Mouse (Mus musculus) liver, embryonic 14.5 days (tissue): ENCODE data around the gene Il27. TPM values are rescaled to one million over a fixed set of nuclear protein-coding genes. Genes with fewer than 3 reads are reported as not detected.

Experiments used
- ATAC-seq: fragments of 200-750 bp; cut with Nextera tagmentation; 2 replicates; pipeline ENCODE4 v1.8.0; 2017; ENCODE audit warnings: moderate number of reproducible peaks, mild to moderate bottlenecking, moderate library complexity; ENCODE audit not compliant: insufficient read depth
- DNase-seq, 3 experiments: peaks; one replicate each; pipeline ENCODE4 v3.0.0-alpha.2; 2012 to 2013; ENCODE audit warnings: low read depth in 3 of 3, low spot score in 3 of 3
- H3K27ac ChIP-seq: fragments of 300-500 bp; sonication (generic); 2 replicates; pipeline ENCODE4 v1.5.1; 2014; ENCODE audit warnings: moderate library complexity, mild to moderate bottlenecking, control low read depth, inconsistent platforms
- H3K27me3 ChIP-seq: fragments of 300-500 bp; sonication (generic); 2 replicates; pipeline ENCODE4 v1.6.1; 2014; ENCODE audit warnings: mild to moderate bottlenecking, low read length, moderate library complexity; ENCODE audit not compliant: control insufficient read depth, insufficient read depth
- H3K36me3 ChIP-seq: fragments of 300-500 bp; sonication (generic); replicated peaks from 2 replicates; pipeline ENCODE4 v1.6.1; 2014; ENCODE audit warnings: low read depth; ENCODE audit not compliant: control insufficient read depth, insufficient read depth
- H3K4me1 ChIP-seq, 2 experiments: fragments of 200-500 bp in 1 of 2; fragments of 300-500 bp in 1 of 2; sonication (generic) in 1 of 2; replicated peaks; 2 replicates each; pipeline ENCODE4 v1.6.1; 2012 to 2014; ENCODE audit warnings: antibody characterized with exemption in 1 of 2, inconsistent platforms in 1 of 2, low read length in 1 of 2; ENCODE audit not compliant: control insufficient read depth in 2 of 2, insufficient read depth in 2 of 2
- H3K4me2 ChIP-seq: fragments of 300-500 bp; sonication (generic); 2 replicates; pipeline ENCODE4 v1.6.1; 2014; ENCODE audit warnings: low read depth, mild to moderate bottlenecking, control low read depth, moderate library complexity
- H3K4me3 ChIP-seq, 2 experiments: fragments of 200-500 bp in 1 of 2; fragments of 300-500 bp in 1 of 2; sonication (generic) in 1 of 2; 2 replicates each; pipeline ENCODE4 v1.5.1; 2012 to 2014; ENCODE audit warnings: low read depth in 2 of 2, low read length in 2 of 2, mild to moderate bottlenecking in 2 of 2, control low read depth in 1 of 2, inconsistent platforms in 1 of 2, moderate library complexity in 1 of 2; ENCODE audit not compliant: insufficient read depth in 1 of 2
- H3K9ac ChIP-seq: fragments of 300-500 bp; sonication (generic); replicated peaks from 2 replicates; pipeline ENCODE4 v1.6.1; 2014; ENCODE audit warnings: mild to moderate bottlenecking, control low read depth, moderate library complexity
- H3K9me3 ChIP-seq: fragments of 300-500 bp; sonication (generic); 2 replicates; pipeline ENCODE4 v1.6.1; 2016; ENCODE audit warnings: low read length, mixed read lengths; ENCODE audit not compliant: control insufficient read depth
- CTCF ChIP-seq: IDR thresholded peaks from 2 replicates; pipeline ENCODE4 v1.5.1; 2016; ENCODE audit warnings: antibody characterized with exemption, low read depth, control low read depth
- EP300 ChIP-seq: IDR thresholded peaks from 2 replicates; pipeline ENCODE4 v1.6.1; 2016; ENCODE audit warnings: antibody characterized with exemption, low read depth
- WGBS: fragments of 180-500 bp; shearing (Covaris S2); extraction: QIAGEN DNeasy Blood & Tissue Kit; methylation state at CpG from one replicate; pipeline ENCODE4 v1.1.7; 2014; ENCODE audit not compliant: insufficient replicate concordance; 5-methylcytosine and 5-hydroxymethylcytosine counted together
- polyA plus RNA-seq, 2 experiments: library from polyadenylated mRNA; depleted of rRNA in 1 of 2; stranded (reverse) in 1 of 2; unstranded in 1 of 2; fragments of >200 nt; fragmentation: Nextera tagmentation in 1 of 2; extraction: Ambion mirVana in 1 of 2; gene quantifications; 2 replicates each; pipeline versions ENCODE4 v1.2.1 to v1.2.3; 2012 to 2014

The Il27 gene
- polyA plus RNA-seq, 2 experiments: 0.07 TPM; not detected in 1

- 28% methylated on average over 16 of the region's 16 CpGs for WGBS
- no peak overlapping the region for H3K27ac ChIP-seq
- no peak overlapping the region for H3K9ac ChIP-seq
- peak; percentile 61 for TF ChIP-seq CTCF
- TF ChIP-seq EP300: no peak
- DNase-seq (no peak), ATAC-seq (no peak)
- no peaks in the 10 kb centered on the region for H3K27me3 ChIP-seq
- no peaks in the 10 kb centered on the region for H3K9me3 ChIP-seq
- H3K4me3 ChIP-seq: no peak overlapping the region
- no peak overlapping the region for H3K4me2 ChIP-seq
- peaks cover 3 to 10% of the 10 kb centered on the region in 2 experiments; a peak in 3 of 4 replicates for H3K4me1 ChIP-seq
- H3K36me3 ChIP-seq: no peaks in the 10 kb centered on the region
Measured at GRCm38 (mm10) chr7:126587779-126588178, 7.0 kb downstream of the Il27 start.

GRCm38 (mm10) chr7:126586839-126587238 is 7.9 kb downstream of the Il27 start:
- no peak overlapping the region for H3K27ac ChIP-seq

GRCm38 (mm10) chr7:126585717-126586116 is 9.0 kb downstream of the Il27 start, which contains the start of gene Cln3:
TSS of gene Cln3 (minus strand) at chr7:126585817.
- Histone ChIP-seq H3K36me3 (no peaks in the 10 kb centered on the region), H3K27ac (no peak within 1 kb of the TSS), H3K4me3 (0 out of 4 replicates have a peak within 1 kb of the TSS, but pooled peaks of 1 of the 2 experiments have one; percentile 17), H3K9ac (no peak within 1 kb of the TSS), H3K4me1 (peaks cover 3 to 10% of the 10 kb centered on the region in 2 experiments; a peak in 3 of 4 replicates), H3K4me2 (no peak within 1 kb of the TSS), H3K9me3 (no peaks in the 10 kb centered on the region), H3K27me3 (no peaks in the 10 kb centered on the region)
- 42% methylated on average over 6 of the region's 6 CpGs for WGBS
- ATAC-seq (no peak), DNase-seq (no peak)
- no peak for TF ChIP-seq CTCF
- TF ChIP-seq EP300: no peak

More at GRCm38 (mm10) chr7:126586839-126587238, 7.9 kb downstream of the Il27 start:
- H3K9me3 ChIP-seq: no peaks in the 10 kb centered on the region
- no peak overlapping the region for H3K4me2 ChIP-seq
- DNase-seq (no peak), ATAC-seq (no peak)
- H3K4me1 ChIP-seq: peaks cover 3 to 10% of the 10 kb centered on the region in 2 experiments; a peak in 3 of 4 replicates
- 59% methylated on average over 8 of the region's 8 CpGs for WGBS
- H3K9ac ChIP-seq: no peak overlapping the region
- no peak overlapping the region for H3K4me3 ChIP-seq
- H3K27me3 ChIP-seq: no peaks in the 10 kb centered on the region
- H3K36me3 ChIP-seq: no peaks in the 10 kb centered on the region
- TF ChIP-seq EP300: no peak
- TF ChIP-seq CTCF: no peak

GRCm38 (mm10) chr7:126584506-126584977 is 10.2 kb downstream of the Il27 start, which contains the start of gene Apobr:
TSS of gene Apobr (plus strand) at chr7:126584942.
- no peaks in the 10 kb centered on the region for H3K36me3 ChIP-seq
- 16% methylated on average over 8 of the region's 8 CpGs for WGBS
- H3K27me3 ChIP-seq: no peaks in the 10 kb centered on the region
- H3K27ac ChIP-seq: no peak within 1 kb of the TSS
- peak within 1 kb of the TSS; percentile 17 to 68; a peak in 2 of 4 replicates for H3K4me3 ChIP-seq
- no peak for ATAC-seq
- H3K4me2 ChIP-seq: peak within 1 kb of the TSS; percentile 75
- peak in 1 of 3 experiments; percentile 35 for DNase-seq
- H3K9me3 ChIP-seq: no peaks in the 10 kb centered on the region
- peaks cover 3 to 10% of the 10 kb centered on the region in 2 experiments; a peak in 3 of 4 replicates for H3K4me1 ChIP-seq
- no peak within 1 kb of the TSS; the same call in 1 of the 2 replicates for H3K9ac ChIP-seq
- no peak for TF ChIP-seq CTCF
- no peak for TF ChIP-seq EP300

- no peak for DNase-seq
Measured at GRCm38 (mm10) chr7:126583761-126584160, 11.0 kb downstream of the Il27 start.

More at GRCm38 (mm10) chr7:126583761-126584160, 11.0 kb downstream of the Il27 start:
- H3K4me2 ChIP-seq: peak overlapping the region; percentile 75
- TF ChIP-seq EP300 (no peak), CTCF (no peak)
- H3K9ac ChIP-seq: peak overlapping the region; percentile 67; the same call in 1 of the 2 replicates
- peak overlapping the region; percentile 68 to 93 for H3K4me3 ChIP-seq
- WGBS: 41% methylated on average over 6 of the region's 6 CpGs
- no peaks in the 10 kb centered on the region for H3K36me3 ChIP-seq
- peaks cover 3 to 10% of the 10 kb centered on the region in 2 experiments; a peak in 3 of 4 replicates for H3K4me1 ChIP-seq
- H3K27ac ChIP-seq: no peak overlapping the region
- no peak for ATAC-seq
- no peaks in the 10 kb centered on the region for H3K9me3 ChIP-seq
- H3K27me3 ChIP-seq: no peaks in the 10 kb centered on the region
